Mouse (Mus musculus) CH12.LX (cell line): ENCODE results near the gene Atp5d. TPM values are rescaled to one million over a fixed set of nuclear protein-coding genes. Genes with fewer than 3 reads are reported as not detected.
A peak's percentile ranks its signal among the peaks of the same experiment; 100 is the strongest.

ENCODE experiments used
- DNase-seq: peaks from one replicate; pipeline ENCODE4 v3.0.0-alpha.2; 2013; ENCODE audit errors: extremely low read depth
- H3K27ac ChIP-seq: 2 replicates; pipeline ENCODE4 v1.5.1; 2012; ENCODE audit warnings: low read depth, mild to moderate bottlenecking, control low read depth, moderate library complexity; ENCODE audit not compliant: insufficient read depth
- H3K27me3 ChIP-seq: replicated peaks from 2 replicates; pipeline ENCODE3; 2012; ENCODE audit warnings: inconsistent platforms
- H3K36me3 ChIP-seq, 2 experiments: replicated peaks in 1 of 2; 2 replicates each; pipeline versions ENCODE3 to v1.6.1; 2012; ENCODE audit warnings: inconsistent platforms in 1 of 2, low read length in 1 of 2, mild to moderate bottlenecking in 1 of 2, mixed read lengths in 1 of 2, moderate library complexity in 1 of 2; ENCODE audit not compliant: control insufficient read depth in 1 of 2, insufficient read depth in 1 of 2
- H3K4me1 ChIP-seq, 2 experiments: 2 replicates each; pipeline ENCODE4 v1.6.1; 2012; ENCODE audit warnings: inconsistent platforms in 1 of 2, moderate library complexity in 1 of 2; ENCODE audit not compliant: insufficient read depth in 2 of 2, control insufficient read depth in 1 of 2
- H3K4me2 ChIP-seq: 2 replicates; pipeline ENCODE4 v1.6.1; 2012; ENCODE audit warnings: low read depth, mild to moderate bottlenecking, control low read depth; ENCODE audit not compliant: poor library complexity, insufficient read depth, severe bottlenecking
- H3K4me3 ChIP-seq, 3 experiments: fragments of 150-350 bp in 1 of 3; sonication (generic) in 1 of 3; replicated peaks in 1 of 3; 2 replicates each; pipeline versions ENCODE3 to v1.5.1; 2011 to 2012; ENCODE audit warnings: low read depth in 2 of 3, low read length in 2 of 3, mild to moderate bottlenecking in 2 of 3, moderate library complexity in 2 of 3, control low read depth in 1 of 3, improper control_type of control experiment in 1 of 3, inconsistent platforms in 1 of 3, mixed read lengths in 1 of 3; ENCODE audit not compliant: poor library complexity in 1 of 3
- H3K79me2 ChIP-seq: replicated peaks from 2 replicates; pipeline ENCODE4 v1.6.1; 2012; ENCODE audit warnings: mild to moderate bottlenecking, moderate library complexity; ENCODE audit not compliant: control insufficient read depth, poor library complexity, insufficient read depth, severe bottlenecking; ENCODE audit errors: extremely low read depth
- H3K9ac ChIP-seq: 2 replicates; pipeline ENCODE4 v1.6.1; 2012; ENCODE audit warnings: low read depth, mild to moderate bottlenecking, control low read depth, moderate library complexity; ENCODE audit not compliant: insufficient read depth
- H3K9me3 ChIP-seq: replicated peaks from 2 replicates; pipeline ENCODE3; 2012; ENCODE audit warnings: low read length, inconsistent platforms, mixed read lengths
- BHLHE40 ChIP-seq: IDR thresholded peaks from 2 replicates; pipeline ENCODE4 v1.6.1; 2011; ENCODE audit warnings: mild to moderate bottlenecking, low read depth, low read length, improper control_type of control experiment
- E2F4 ChIP-seq: IDR thresholded peaks from 2 replicates; pipeline ENCODE4 v1.6.1; 2011; ENCODE audit warnings: low read depth, low read length, improper control_type of control experiment; ENCODE audit not compliant: insufficient replicate concordance
- ELF1 ChIP-seq: IDR thresholded peaks from 2 replicates; pipeline ENCODE4 v1.6.1; 2014; ENCODE audit warnings: low read depth, mild to moderate bottlenecking, inconsistent platforms, low read length, improper control_type of control experiment
- ETS1 ChIP-seq: conservative IDR thresholded peaks from 2 replicates; pipeline ENCODE4 v1.6.1; 2012; ENCODE audit warnings: low read depth, mild to moderate bottlenecking, inconsistent platforms, low read length, improper control_type of control experiment, moderate library complexity
- GABPA ChIP-seq: IDR thresholded peaks from 2 replicates; pipeline ENCODE4 v1.6.1; 2012; ENCODE audit warnings: low read depth, low read length, improper control_type of control experiment, inconsistent platforms; ENCODE audit not compliant: insufficient replicate concordance
- IRF4 ChIP-seq: IDR thresholded peaks from 2 replicates; pipeline ENCODE4 v1.6.1; 2014; ENCODE audit warnings: low read depth, mild to moderate bottlenecking, inconsistent platforms, low read length, improper control_type of control experiment
- MAX ChIP-seq: IDR thresholded peaks from 2 replicates; pipeline ENCODE4 v1.6.1; 2011; ENCODE audit warnings: low read length, improper control_type of control experiment
- MAZ ChIP-seq: IDR thresholded peaks from 2 replicates; pipeline ENCODE4 v1.6.1; 2012; ENCODE audit warnings: low read depth, mild to moderate bottlenecking, inconsistent platforms, low read length, improper control_type of control experiment, moderate library complexity
- MXI1 ChIP-seq: IDR thresholded peaks from 2 replicates; pipeline ENCODE4 v1.6.1; 2011; ENCODE audit warnings: mild to moderate bottlenecking, low read depth, low read length, improper control_type of control experiment
- NELFE ChIP-seq: IDR thresholded peaks from 2 replicates; pipeline ENCODE4 v1.6.1; 2011; ENCODE audit warnings: low read depth, low read length, improper control_type of control experiment
- NRF1 ChIP-seq: IDR thresholded peaks from 2 replicates; pipeline ENCODE4 v1.6.1; 2014; ENCODE audit warnings: low read depth, mild to moderate bottlenecking, inconsistent platforms, low read length, improper control_type of control experiment, moderate library complexity
- POLR2A ChIP-seq: IDR thresholded peaks from 2 replicates; pipeline ENCODE4 v1.6.1; 2011; ENCODE audit warnings: low read depth, mild to moderate bottlenecking, improper control_type of control experiment, low read length
- SIN3A ChIP-seq: IDR thresholded peaks from 2 replicates; pipeline ENCODE4 v1.6.1; 2012; ENCODE audit warnings: low read length, improper control_type of control experiment, inconsistent platforms
- SMC3 ChIP-seq: IDR thresholded peaks from 2 replicates; pipeline ENCODE4 v1.6.1; 2011; ENCODE audit warnings: low read depth, low read length, improper control_type of control experiment
- TBP ChIP-seq: conservative IDR thresholded peaks from 2 replicates; pipeline ENCODE4 v1.6.1; 2011; ENCODE audit warnings: low read depth, low read length, improper control_type of control experiment
- UBTF ChIP-seq: IDR thresholded peaks from 2 replicates; pipeline ENCODE4 v1.6.1; 2012; ENCODE audit warnings: low read depth, mild to moderate bottlenecking, inconsistent platforms, low read length, improper control_type of control experiment, moderate library complexity
- USF1 ChIP-seq: IDR thresholded peaks from 2 replicates; pipeline ENCODE4 v1.6.1; 2014; ENCODE audit warnings: low read depth, mild to moderate bottlenecking, inconsistent platforms, low read length, improper control_type of control experiment
- ZKSCAN1 ChIP-seq: IDR thresholded peaks from 2 replicates; pipeline ENCODE4 v1.6.1; 2012; ENCODE audit warnings: low read depth, inconsistent platforms, low read length, improper control_type of control experiment, borderline replicate concordance
- ZMIZ1 ChIP-seq: IDR thresholded peaks from 2 replicates; pipeline ENCODE4 v1.6.1; 2012; ENCODE audit warnings: low read depth, mild to moderate bottlenecking, inconsistent platforms, low read length, improper control_type of control experiment
- ZNF384 ChIP-seq: IDR thresholded peaks from 2 replicates; pipeline ENCODE4 v1.6.1; 2012; ENCODE audit warnings: low read depth, low read length, improper control_type of control experiment, inconsistent platforms
- dilution Hi-C: fragments of 300-500 bp; cut with MboI; formaldehyde crosslinking; loops from 2 replicates; pipeline ENCODE4 v1.14.3; 2020; ENCODE audit warnings: low sequenced_read_pairs; ENCODE audit not compliant: extremely low pct_unique_long_range_greater_than_20kb, extremely low pct_ligation_motif_present
- in situ Hi-C: fragments of 300-500 bp; cut with MboI; formaldehyde crosslinking; loops from 3 replicates; pipeline ENCODE4 v1.14.3; 2019; ENCODE audit warnings: low sequenced_read_pairs, low pct_ligation_motif_present, low pct_unique_long_range_greater_than_20kb, mixed read lengths
- polyA plus RNA-seq: library from polyadenylated mRNA; unstranded; fragments of >175 nt; gene quantifications from 2 replicates; pipeline ENCODE4 v1.2.1, GENCODE M21; 2012; ENCODE audit warnings: low read depth; ENCODE audit not compliant: insufficient read length
- total RNA-seq, 2 experiments: library from RNA; depleted of rRNA; stranded (reverse); fragments of 300-350 nt in 1 of 2; fragments of >200 nt in 1 of 2; gene quantifications; 2 replicates each; pipeline ENCODE4 v1.2.3; 2012 to 2014

Gene Atp5d
- total RNA-seq (2012; rRNA removed) (270 and 326 TPM in 2 replicates), total RNA-seq (2014; rRNA removed) (85.8 and 106 TPM in 2 replicates), polyA plus RNA-seq (306 and 352 TPM in 2 replicates)

GRCm38 (mm10) chr10:80138553-80139438, at the start of gene Atp5d:
Gene Atp5d (plus strand): TSS chr10:80138632.
- in situ Hi-C loops, result no loop called here

GRCm38 (mm10) chr10:80089146-80089545, 49.3 kb upstream of the Atp5d start:
- H3K79me2 ChIP-seq, result no peaks in the 10 kb centered on the region
- dilution Hi-C loops (no loop called here), in situ Hi-C loops (no loop called here)
- no peak for DNase-seq
- peaks cover 21 to 89% of the 10 kb centered on the region in 2 experiments for H3K36me3 ChIP-seq
- H3K9me3 ChIP-seq, result no peaks in the 10 kb centered on the region
- H3K27ac ChIP-seq, result no peak overlapping the region
- no peaks in the 10 kb centered on the region for H3K27me3 ChIP-seq
- no peak overlapping the region for H3K4me2 ChIP-seq
- no peak overlapping the region for H3K9ac ChIP-seq
- H3K4me3 ChIP-seq, result no peak overlapping the region
- TF ChIP-seq ZMIZ1 (no peak), ETS1 (no peak), UBTF (no peak), GABPA (no peak), TBP (no peak), MAX (no peak), ZKSCAN1 (no peak), NELFE (no peak)
- peaks cover 0 to 26% of the 10 kb centered on the region in 2 experiments; a peak in 3 of 4 replicates for H3K4me1 ChIP-seq

More at GRCm38 (mm10) chr10:80138553-80139438, at the start of gene Atp5d:
- peak within 1 kb of the TSS; percentile 63 for H3K4me2 ChIP-seq
- TF ChIP-seq BHLHE40 (peak; percentile 91), POLR2A (peak; percentile 61), MXI1 (peak; percentile 54; the same call in 1 of the 2 replicates), IRF4 (0 out of 2 replicates have a peak, but pooled peaks have one; percentile 19), MAX (peak; percentile 67; the same call in 1 of the 2 replicates), ZNF384 (no peak), E2F4 (no peak), ELF1 (0 out of 2 replicates have a peak, but pooled peaks have one; percentile 31), NRF1 (0 out of 2 replicates have a peak, but pooled peaks have one; percentile 35), SIN3A (0 out of 2 replicates have a peak, but pooled peaks have one; percentile 47), SMC3 (no peak), UBTF (0 out of 2 replicates have a peak, but pooled peaks have one; percentile 40), USF1 (peak; percentile 65), ZMIZ1 (no peak), MAZ (peak; percentile 67; the same call in 1 of the 2 replicates), NELFE (peak; percentile 44; the same call in 1 of the 2 replicates)
- TF ChIP-seq, all 38 proteins: peak for 12
- peak within 1 kb of the TSS; percentile 63 for H3K9ac ChIP-seq
- H3K27ac ChIP-seq, result no peak within 1 kb of the TSS
- peaks cover 5 to 11% of the 10 kb centered on the region in 2 experiments for H3K36me3 ChIP-seq
- H3K9me3 ChIP-seq, result no peaks in the 10 kb centered on the region
- H3K27me3 ChIP-seq, result peaks cover 25% of the 10 kb centered on the region
- no peak for DNase-seq
- H3K4me3 ChIP-seq, result peak within 1 kb of the TSS; percentile 35 to 76 (median 54)
- dilution Hi-C loops, result no loop called here
- peaks cover 16% of the 10 kb centered on the region for H3K79me2 ChIP-seq
- H3K4me1 ChIP-seq, result peaks cover 10 to 37% of the 10 kb centered on the region in 2 experiments
